10 mouse cellular contexts compared by ENCODE assay signal in genomic region chr13:55328171-55328570, GRCm38 (mm10). TPM values are rescaled to one million over a fixed set of nuclear protein-coding genes. Genes with fewer than 3 reads are reported as not detected.
DNase-seq lines count a peak whose midpoint lies in the region; ATAC-seq and TF ChIP-seq lines count a peak whose summit lies in the region.
"Had no signal": no experiment of that assay in that cellular context is flagged by ENCODE, and none has a peak within 500 bp of the region (broad histone marks: within the 10 kb centered on the region; RNA-seq: fewer than 3 reads in every experiment).

No protein-coding gene starts in this region.

- no peak overlapping the region for H3K27ac ChIP-seq in kidney, embryonic 15.5 days
- no peak overlapping the region for H3K27ac ChIP-seq in kidney, adult 2 months (ENCODE audit: insufficient read depth, low read depth, low read length)
- H3K27ac ChIP-seq in embryonic facial prominence, embryonic 12.5 days: no peak overlapping the region
- H3K27ac ChIP-seq in hindbrain, postnatal 0 days: no peak overlapping the region
- no peak overlapping the region for H3K27ac ChIP-seq in midbrain, embryonic 15.5 days
- no peak overlapping the region for H3K27ac ChIP-seq in layer of hippocampus, adult 2 months
- H3K27ac ChIP-seq: gastrocnemius, adult 2 months had no signal

- H3K4me2 ChIP-seq in kidney, embryonic 15.5 days: peak overlapping the region; percentile 94
- H3K4me2 ChIP-seq in embryonic facial prominence, embryonic 12.5 days (replicated peaks): peak overlapping the region; percentile 87
- H3K4me2 ChIP-seq in hindbrain, postnatal 0 days (ENCODE audit: low read depth, low read length): peak overlapping the region; percentile 71
- peak overlapping the region; percentile 98 for H3K4me2 ChIP-seq in midbrain, embryonic 15.5 days

- H3K9me3 ChIP-seq in kidney, embryonic 15.5 days (replicated peaks): no peaks in the 10 kb centered on the region
- no peaks in the 10 kb centered on the region for H3K9me3 ChIP-seq in embryonic facial prominence, embryonic 12.5 days
- no peaks in the 10 kb centered on the region for H3K9me3 ChIP-seq in hindbrain, postnatal 0 days (ENCODE audit: low read length)
- H3K9me3 ChIP-seq in midbrain, embryonic 15.5 days: no peaks in the 10 kb centered on the region

- peak overlapping the region; percentile 68 for H3K9ac ChIP-seq in kidney, embryonic 15.5 days
- peak overlapping the region; percentile 74 for H3K9ac ChIP-seq in embryonic facial prominence, embryonic 12.5 days
- no peak overlapping the region for H3K9ac ChIP-seq in hindbrain, postnatal 0 days (replicated peaks; ENCODE audit: low read length)
- H3K9ac ChIP-seq in midbrain, embryonic 15.5 days: no peak overlapping the region

- peak overlapping the region; percentile 78 for H3K4me3 ChIP-seq in kidney, embryonic 15.5 days (replicated peaks)
- H3K4me3 ChIP-seq in kidney, adult 2 months (ENCODE audit: insufficient read depth, low read depth, low read length): no peak overlapping the region
- peak overlapping the region; percentile 65 for H3K4me3 ChIP-seq in embryonic facial prominence, embryonic 12.5 days
- H3K4me3 ChIP-seq in hindbrain, postnatal 0 days (ENCODE audit: low read length): peak overlapping the region; percentile 62; the same call in 1 of the 2 replicates
- H3K4me3 ChIP-seq in midbrain, embryonic 15.5 days: peak overlapping the region; percentile 65
- H3K4me3 ChIP-seq in layer of hippocampus, adult 2 months: no peak overlapping the region
- H3K4me3 ChIP-seq: gastrocnemius, adult 2 months had no signal

- no peak for TF ChIP-seq POLR2A in kidney, adult 2 months (IDR thresholded peaks at IDR 0.05; ENCODE audit: low read depth, low read length)

- ATAC-seq in kidney, embryonic 15.5 days (replicated peaks; ENCODE audit: low FRiP score): no peak
- no peak for ATAC-seq in embryonic facial prominence, embryonic 12.5 days (ENCODE audit: insufficient number of reproducible peaks, insufficient read depth, low FRiP score, low TSS enrichment)
- ATAC-seq in hindbrain, postnatal 0 days: no peak
- no peak for ATAC-seq in midbrain, embryonic 15.5 days (replicated peaks)

- no peak for TF ChIP-seq CTCF in kidney, adult 2 months (conservative IDR thresholded peaks at IDR 0.05; ENCODE audit: insufficient read depth, insufficient read length, low read depth, low read length)
- TF ChIP-seq CTCF in hindbrain, postnatal 0 days (IDR thresholded peaks at IDR 0.05; ENCODE audit: low read depth): no peak
- no peak for TF ChIP-seq CTCF in layer of hippocampus, adult 2 months (conservative IDR thresholded peaks at IDR 0.05)

- peaks cover 37% of the 10 kb centered on the region for H3K36me3 ChIP-seq in kidney, embryonic 15.5 days
- H3K36me3 ChIP-seq in kidney, adult 2 months (ENCODE audit: control insufficient read depth, insufficient read depth, low read length): no peaks in the 10 kb centered on the region; the same call in 1 of the 2 replicates
- H3K36me3 ChIP-seq in embryonic facial prominence, embryonic 12.5 days: peaks cover 29% of the 10 kb centered on the region
- H3K36me3 ChIP-seq in hindbrain, postnatal 0 days (ENCODE audit: insufficient read depth, low read length): peaks cover 12% of the 10 kb centered on the region
- H3K36me3 ChIP-seq in midbrain, embryonic 15.5 days (replicated peaks): peaks cover 17% of the 10 kb centered on the region

- H3K27me3 ChIP-seq in kidney, embryonic 15.5 days: no peaks in the 10 kb centered on the region
- no peaks in the 10 kb centered on the region for H3K27me3 ChIP-seq in kidney, adult 2 months (replicated peaks; ENCODE audit: control insufficient read depth, insufficient read depth, low read length)
- H3K27me3 ChIP-seq in embryonic facial prominence, embryonic 12.5 days: no peaks in the 10 kb centered on the region
- H3K27me3 ChIP-seq in hindbrain, postnatal 0 days (ENCODE audit: insufficient read depth, low read length): no peaks in the 10 kb centered on the region
- H3K27me3 ChIP-seq in midbrain, embryonic 15.5 days (replicated peaks): no peaks in the 10 kb centered on the region

- 84% methylated on average over 6 of the region's 6 CpGs for WGBS in kidney, embryonic 15.5 days
- 86% methylated on average over 6 of the region's 6 CpGs for WGBS in kidney, adult 2 months
- WGBS in embryonic facial prominence, embryonic 12.5 days: 84% methylated on average over 6 of the region's 6 CpGs
- 80% methylated on average over 6 of the region's 6 CpGs for WGBS in hindbrain, postnatal 0 days
- WGBS in midbrain, embryonic 15.5 days: 89% methylated on average over 6 of the region's 6 CpGs

- peaks cover 59% of the 10 kb centered on the region for H3K4me1 ChIP-seq in kidney, embryonic 15.5 days
- peaks cover 11% of the 10 kb centered on the region; the same call in 1 of the 2 replicates for H3K4me1 ChIP-seq in kidney, adult 2 months (ENCODE audit: control insufficient read depth, insufficient read depth, low read length)
- peaks cover 37% of the 10 kb centered on the region for H3K4me1 ChIP-seq in embryonic facial prominence, embryonic 12.5 days
- peaks cover 14% of the 10 kb centered on the region for H3K4me1 ChIP-seq in hindbrain, postnatal 0 days (ENCODE audit: insufficient read depth, low read length)
- peaks cover 42% of the 10 kb centered on the region for H3K4me1 ChIP-seq in midbrain, embryonic 15.5 days

- DNase-seq in kidney, adult 2 months: no peak
- DNase-seq in hindbrain, postnatal 0 days (ENCODE audit: low spot score): no peak
- no peak for DNase-seq in layer of hippocampus, adult 2 months (ENCODE audit: low spot score in 2 of 2)
- no peak for DNase-seq in embryo, embryonic 10 days (ENCODE audit: low spot score)
- DNase-seq in adrenal gland, postnatal 36 days: no peak

RNA-seq across cellular contexts. Expression of gene Mxd3, which starts 1.5 kb away (rescaled TPM):
- 26.8 and 31.0 TPM in 2 replicates for polyA plus RNA-seq in kidney, embryonic 15.5 days (2015; fragmentation: Nextera tagmentation; extraction: Ambion mirVana)
- 1.2 and 1.3 TPM in 2 replicates for polyA plus RNA-seq in kidney, adult 2 months (2012; rRNA removed)
- polyA plus RNA-seq in embryonic facial prominence, embryonic 12.5 days (2016; fragmentation: Nextera tagmentation; extraction: Ambion mirVana): 32.2 and 37.6 TPM in 2 replicates
- 16.3 and 16.8 TPM in 2 replicates for total RNA-seq in hindbrain, postnatal 0 days (2014; rRNA removed)
- polyA plus RNA-seq in hindbrain, postnatal 0 days (2015; fragmentation: Nextera tagmentation; extraction: Ambion mirVana): 11.2 and 11.7 TPM in 2 replicates
- polyA plus RNA-seq in midbrain, embryonic 15.5 days (2015; fragmentation: Nextera tagmentation; extraction: Ambion mirVana): 7.6 and 11.8 TPM in 2 replicates
- 1 to 10 TPM; 1.2 to 1.8 TPM for total RNA-seq in layer of hippocampus, adult 2 months (2021)
- 1 to 10 TPM; 2.9 to 3.0 TPM for total RNA-seq in adrenal gland, postnatal 36 days (2021)
- total RNA-seq: gastrocnemius, adult 2 months; liver, adult 2 months had no signal

RNA-seq across cellular contexts. Expression of gene Rab24, which starts 6.4 kb away (rescaled TPM):
- polyA plus RNA-seq in kidney, embryonic 15.5 days (2015; fragmentation: Nextera tagmentation; extraction: Ambion mirVana): 81.9 and 87.7 TPM in 2 replicates
- 81.8 and 89.8 TPM in 2 replicates for polyA plus RNA-seq in kidney, adult 2 months (2012; rRNA removed)
- polyA plus RNA-seq in embryonic facial prominence, embryonic 12.5 days (2016; fragmentation: Nextera tagmentation; extraction: Ambion mirVana): 108 and 118 TPM in 2 replicates
- total RNA-seq in hindbrain, postnatal 0 days (2014; rRNA removed): 65.3 and 78.8 TPM in 2 replicates
- polyA plus RNA-seq in hindbrain, postnatal 0 days (2015; fragmentation: Nextera tagmentation; extraction: Ambion mirVana): 84.7 and 89.4 TPM in 2 replicates
- polyA plus RNA-seq in midbrain, embryonic 15.5 days (2015; fragmentation: Nextera tagmentation; extraction: Ambion mirVana): 104 and 105 TPM in 2 replicates
- 10 to 100 TPM; 82.8 to 84.2 TPM for total RNA-seq in layer of hippocampus, adult 2 months (2021)
- total RNA-seq in adrenal gland, postnatal 36 days (2021): 10 to 100 TPM; 56.9 to 63.8 TPM

RNA-seq across cellular contexts. Expression of gene Prelid1, which starts 7.9 kb away (rescaled TPM):
- 439 and 464 TPM in 2 replicates for polyA plus RNA-seq in kidney, embryonic 15.5 days (2015; fragmentation: Nextera tagmentation; extraction: Ambion mirVana)
- 542 and 589 TPM in 2 replicates for polyA plus RNA-seq in kidney, adult 2 months (2012; rRNA removed)
- 368 and 376 TPM in 2 replicates for polyA plus RNA-seq in embryonic facial prominence, embryonic 12.5 days (2016; fragmentation: Nextera tagmentation; extraction: Ambion mirVana)
- 197 and 213 TPM in 2 replicates for total RNA-seq in hindbrain, postnatal 0 days (2014; rRNA removed)
- 309 and 327 TPM in 2 replicates for polyA plus RNA-seq in hindbrain, postnatal 0 days (2015; fragmentation: Nextera tagmentation; extraction: Ambion mirVana)
- 331 and 355 TPM in 2 replicates for polyA plus RNA-seq in midbrain, embryonic 15.5 days (2015; fragmentation: Nextera tagmentation; extraction: Ambion mirVana)
- 100 to 1,000 TPM; 142 to 153 TPM for total RNA-seq in layer of hippocampus, adult 2 months (2021)
- 100 to 1,000 TPM; 149 to 154 TPM for total RNA-seq in adrenal gland, postnatal 36 days (2021)

RNA-seq across cellular contexts. Expression of gene Lman2, which starts 34.4 kb away (rescaled TPM):
- 115 and 118 TPM in 2 replicates for polyA plus RNA-seq in kidney, embryonic 15.5 days (2015; fragmentation: Nextera tagmentation; extraction: Ambion mirVana)
- 114 and 126 TPM in 2 replicates for polyA plus RNA-seq in kidney, adult 2 months (2012; rRNA removed)
- polyA plus RNA-seq in embryonic facial prominence, embryonic 12.5 days (2016; fragmentation: Nextera tagmentation; extraction: Ambion mirVana): 98.3 and 100 TPM in 2 replicates
- total RNA-seq in hindbrain, postnatal 0 days (2014; rRNA removed): 60.7 and 72.2 TPM in 2 replicates
- 36.4 and 37.0 TPM in 2 replicates for polyA plus RNA-seq in hindbrain, postnatal 0 days (2015; fragmentation: Nextera tagmentation; extraction: Ambion mirVana)
- polyA plus RNA-seq in midbrain, embryonic 15.5 days (2015; fragmentation: Nextera tagmentation; extraction: Ambion mirVana): 57.1 and 57.5 TPM in 2 replicates
- total RNA-seq in layer of hippocampus, adult 2 months (2021): 10 to 100 TPM; 66.2 to 66.8 TPM
- total RNA-seq in adrenal gland, postnatal 36 days (2021): 100 to 1,000 TPM; 114 to 118 TPM

RNA-seq across cellular contexts. Expression of gene Rgs14, which starts 41.4 kb away (rescaled TPM):
- 1.1 and 1.3 TPM in 2 replicates for polyA plus RNA-seq in kidney, embryonic 15.5 days (2015; fragmentation: Nextera tagmentation; extraction: Ambion mirVana)
- polyA plus RNA-seq in kidney, adult 2 months (2012; rRNA removed): 3.3 and 4.2 TPM in 2 replicates
- polyA plus RNA-seq in embryonic facial prominence, embryonic 12.5 days (2016; fragmentation: Nextera tagmentation; extraction: Ambion mirVana): 0.61 and 1.2 TPM in 2 replicates
- 0.36 and 0.78 TPM in 2 replicates for total RNA-seq in hindbrain, postnatal 0 days (2014; rRNA removed)
- 0.69 and 0.76 TPM in 2 replicates for polyA plus RNA-seq in hindbrain, postnatal 0 days (2015; fragmentation: Nextera tagmentation; extraction: Ambion mirVana)
- 0.34 and 0.52 TPM in 2 replicates for polyA plus RNA-seq in midbrain, embryonic 15.5 days (2015; fragmentation: Nextera tagmentation; extraction: Ambion mirVana)
- 100 to 1,000 TPM; 113 to 119 TPM for total RNA-seq in layer of hippocampus, adult 2 months (2021)
- total RNA-seq in adrenal gland, postnatal 36 days (2021): under 1 TPM; 0.49 to 0.86 TPM

Comparison
In these comparisons a context has a peak if more than half of its experiments do, and no peak if none do; other contexts are left out.
1. H3K4me3 ChIP-seq: peak in kidney, embryonic 15.5 days (single experiment), embryonic facial prominence, embryonic 12.5 days (single experiment), hindbrain, postnatal 0 days (single experiment) and midbrain, embryonic 15.5 days (single experiment); none in kidney, adult 2 months (single experiment) and layer of hippocampus, adult 2 months (single experiment).
2. H3K9ac ChIP-seq: peak in kidney, embryonic 15.5 days (single experiment) and embryonic facial prominence, embryonic 12.5 days (single experiment); none in hindbrain, postnatal 0 days (single experiment) and midbrain, embryonic 15.5 days (single experiment).
3. Peak in every context shown above with its lines, with median percentiles within 50 percentile points of each other: H3K4me2 ChIP-seq.